Mouse (Mus musculus): ENCODE measurements around the gene Cherp. TPM values are rescaled to one million over a fixed set of nuclear protein-coding genes. Genes with fewer than 3 reads are reported as not detected.
A peak's percentile ranks its signal among the peaks of the same experiment; 100 is the strongest.

Cherp gene
- polyA plus RNA-seq, 1 experiment from 2014 or later = 56.3 TPM

DNA sequence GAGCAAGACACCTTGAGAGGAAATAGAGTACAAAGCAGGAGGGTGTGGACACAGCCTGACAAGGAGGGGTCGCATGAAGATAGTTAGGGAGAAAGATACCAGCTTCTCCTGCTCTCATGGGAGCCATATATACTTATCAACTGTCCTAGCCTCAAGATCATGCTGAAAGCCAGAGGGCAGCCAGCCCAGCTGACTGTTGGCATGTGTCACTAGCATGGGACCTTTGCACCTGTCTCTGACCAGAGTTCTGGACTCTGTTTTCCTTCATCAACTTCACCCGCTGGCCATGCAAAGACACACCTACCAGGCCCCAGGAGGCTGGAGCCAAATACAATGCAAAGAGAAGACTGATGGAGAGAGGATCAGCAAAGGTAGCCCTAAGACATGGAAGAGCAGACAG lies 5.8 kb downstream of the Cherp start:
- Histone ChIP-seq H3K9ac (replicated peaks) (no peak overlapping the region), H3K9me3 (no peaks in the 10 kb centered on the region), H3K36me3 (peaks cover 92% of the 10 kb centered on the region), H3K27ac (no peak overlapping the region), H3K4me2 (replicated peaks) (no peak overlapping the region), H3K27me3 (no peaks in the 10 kb centered on the region), H3K4me1 (replicated peaks) (peaks cover 12% of the 10 kb centered on the region), H3K4me3 (replicated peaks) (no peak overlapping the region)
- ATAC-seq = no peak
- WGBS = 94% methylated on average over 2 of the region's 2 CpGs

DNA sequence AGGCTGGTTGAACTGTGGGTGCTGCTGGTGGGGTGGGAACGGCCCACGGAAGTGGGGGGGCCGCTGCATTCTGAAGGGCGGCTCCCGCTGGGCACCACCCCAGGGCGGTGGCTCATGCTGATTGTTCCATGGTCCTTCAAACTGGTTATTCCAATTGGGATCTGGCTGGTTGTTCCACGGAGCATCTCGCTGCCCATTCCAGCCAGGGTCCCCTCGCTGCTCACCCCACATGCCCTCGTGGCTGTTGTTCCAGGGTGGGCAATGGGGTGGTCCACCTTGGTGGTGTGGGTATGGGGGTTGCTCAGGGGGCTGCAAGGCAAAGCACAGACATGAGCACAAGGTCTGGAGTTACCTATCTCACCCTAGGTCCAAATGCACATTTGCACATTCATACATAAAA lies 10.8 kb downstream of the Cherp start:
- no peaks in the 10 kb centered on the region for H3K9me3 ChIP-seq
- H3K27me3 ChIP-seq = no peaks in the 10 kb centered on the region
- peaks cover 99% of the 10 kb centered on the region for H3K36me3 ChIP-seq
- no peak overlapping the region for H3K27ac ChIP-seq
- H3K4me2 ChIP-seq (replicated peaks) = no peak overlapping the region
- H3K4me1 ChIP-seq (replicated peaks) = no peaks in the 10 kb centered on the region
- no peak for ATAC-seq
- no peak overlapping the region for H3K4me3 ChIP-seq (replicated peaks)
- 96% methylated on average over 10 of the region's 10 CpGs for WGBS
- H3K9ac ChIP-seq (replicated peaks) = no peak overlapping the region

GRCm38 (mm10) chr8:72459881-72460533 lies 15.0 kb downstream of the Cherp start:
- Histone ChIP-seq H3K4me3 (replicated peaks) (no peak overlapping the region), H3K9ac (replicated peaks) (no peak overlapping the region), H3K36me3 (peaks cover 86% of the 10 kb centered on the region), H3K27ac (no peak overlapping the region), H3K9me3 (no peaks in the 10 kb centered on the region), H3K27me3 (no peaks in the 10 kb centered on the region), H3K4me1 (replicated peaks) (no peaks in the 10 kb centered on the region), H3K4me2 (replicated peaks) (no peak overlapping the region)
- no peak for ATAC-seq
- 91% methylated on average over 4 of the region's 4 CpGs for WGBS

DNA sequence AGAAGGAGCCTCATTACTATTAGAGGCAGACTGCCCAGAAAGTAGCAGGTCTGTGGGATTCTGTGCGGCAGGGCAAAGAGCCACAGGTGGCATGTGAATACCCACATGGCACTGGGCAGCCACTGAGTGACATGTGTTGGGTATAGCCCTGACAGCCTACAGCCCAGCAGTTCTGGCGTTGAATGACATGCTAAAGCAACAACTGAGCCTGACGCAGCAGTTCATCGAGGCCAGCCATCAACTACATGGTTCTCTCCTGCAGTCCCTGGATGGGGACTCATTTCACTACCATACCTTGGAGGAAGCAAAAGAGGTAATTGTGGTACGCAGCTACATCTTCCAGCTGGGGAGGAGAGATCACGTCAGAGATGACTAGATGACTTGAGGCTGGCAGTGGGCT lies 16.6 kb downstream of the Cherp start:
- Histone ChIP-seq H3K4me3 (replicated peaks) (no peak overlapping the region), H3K4me2 (replicated peaks) (no peak overlapping the region), H3K27me3 (no peaks in the 10 kb centered on the region), H3K27ac (no peak overlapping the region), H3K9me3 (0 out of 2 replicates have a peak, but pooled peaks cover 5% of the 10 kb centered on the region), H3K4me1 (replicated peaks) (no peaks in the 10 kb centered on the region), H3K9ac (replicated peaks) (no peak overlapping the region), H3K36me3 (peaks cover 86% of the 10 kb centered on the region)
- 93% methylated on average over 6 of the region's 6 CpGs for WGBS
- ATAC-seq = no peak

DNA sequence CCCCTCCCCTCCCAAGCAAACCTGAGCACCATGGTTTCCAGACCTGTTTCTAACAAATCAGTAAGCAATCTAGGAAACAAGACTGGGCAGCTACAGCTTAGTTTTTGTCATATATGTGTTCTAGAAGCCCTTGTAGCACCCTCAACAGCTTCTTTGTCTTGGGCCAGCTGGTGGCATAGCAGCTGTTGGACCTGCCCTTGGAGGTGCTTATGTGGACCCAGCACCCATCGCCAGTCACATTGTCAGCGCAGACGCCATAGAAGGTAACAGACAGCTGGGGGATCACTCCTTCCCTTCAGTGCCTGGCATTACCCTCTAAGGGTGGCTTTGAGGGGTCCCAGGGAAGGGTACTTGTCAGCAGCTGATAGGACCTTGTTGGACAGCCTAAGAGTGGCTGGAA lies 17.2 kb downstream of the Cherp start:
- Histone ChIP-seq H3K27me3 (no peaks in the 10 kb centered on the region), H3K9me3 (0 out of 2 replicates have a peak, but pooled peaks cover 5% of the 10 kb centered on the region), H3K4me1 (replicated peaks) (no peaks in the 10 kb centered on the region), H3K4me3 (replicated peaks) (no peak overlapping the region), H3K27ac (no peak overlapping the region), H3K36me3 (peaks cover 86% of the 10 kb centered on the region), H3K9ac (replicated peaks) (no peak overlapping the region), H3K4me2 (replicated peaks) (no peak overlapping the region)
- no peak for ATAC-seq
- WGBS = 89% methylated on average over 3 of the region's 3 CpGs

- 92% methylated on average over 4 of the region's 4 CpGs for WGBS
- Histone ChIP-seq H3K27me3 (no peaks in the 10 kb centered on the region), H3K27ac (no peak overlapping the region), H3K4me1 (replicated peaks) (no peaks in the 10 kb centered on the region), H3K9ac (replicated peaks) (no peak overlapping the region), H3K4me3 (replicated peaks) (no peak overlapping the region), H3K4me2 (replicated peaks) (no peak overlapping the region), H3K9me3 (0 out of 2 replicates have a peak, but pooled peaks cover 5% of the 10 kb centered on the region), H3K36me3 (peaks cover 82% of the 10 kb centered on the region)
- no peak for ATAC-seq
Measured at GRCm38 (mm10) chr8:72455317-72455716, 19.7 kb downstream of the Cherp start.

DNA sequence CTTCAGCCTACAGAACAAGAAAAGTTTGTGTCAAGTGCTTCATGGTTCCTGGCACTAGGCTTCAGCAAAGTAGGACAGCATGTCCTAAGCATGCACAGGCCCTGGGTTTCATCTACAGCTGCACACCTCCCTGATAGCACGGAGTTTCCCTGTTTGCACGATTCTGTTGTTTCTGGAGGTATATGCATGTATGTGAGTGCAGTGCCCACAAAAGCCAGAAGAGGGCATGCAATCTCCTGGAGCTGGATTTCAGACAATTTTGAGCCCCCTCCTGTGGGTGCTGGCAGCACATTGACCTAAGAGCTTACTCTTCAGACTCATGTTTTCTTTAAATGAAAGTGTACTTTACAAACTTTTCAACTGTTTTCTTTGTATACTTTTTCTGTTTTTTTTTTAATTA lies 21.1 kb downstream of the Cherp start:
- H3K9me3 ChIP-seq = 0 out of 2 replicates have a peak, but pooled peaks cover 5% of the 10 kb centered on the region

GRCm38 (mm10) chr8:72451516-72451915 lies 23.5 kb downstream of the Cherp start:
- 90% methylated on average over 8 of the region's 8 CpGs for WGBS
- Histone ChIP-seq H3K4me1 (replicated peaks) (peaks cover 8% of the 10 kb centered on the region), H3K27ac (no peak overlapping the region), H3K4me3 (replicated peaks) (no peak overlapping the region), H3K4me2 (replicated peaks) (no peak overlapping the region), H3K36me3 (peaks cover 82% of the 10 kb centered on the region), H3K9me3 (0 out of 2 replicates have a peak, but pooled peaks cover 5% of the 10 kb centered on the region), H3K9ac (replicated peaks) (no peak overlapping the region), H3K27me3 (no peaks in the 10 kb centered on the region)
- ATAC-seq = no peak

More for the DNA sequence above, 21.1 kb downstream of the Cherp start:
- Histone ChIP-seq H3K4me2 (replicated peaks) (no peak overlapping the region), H3K9ac (replicated peaks) (no peak overlapping the region), H3K27me3 (no peaks in the 10 kb centered on the region), H3K4me3 (replicated peaks) (no peak overlapping the region), H3K36me3 (peaks cover 82% of the 10 kb centered on the region), H3K27ac (no peak overlapping the region), H3K4me1 (replicated peaks) (no peaks in the 10 kb centered on the region)
- no peak for ATAC-seq
- WGBS = 93% methylated on average over 2 of the region's 2 CpGs

DNA sequence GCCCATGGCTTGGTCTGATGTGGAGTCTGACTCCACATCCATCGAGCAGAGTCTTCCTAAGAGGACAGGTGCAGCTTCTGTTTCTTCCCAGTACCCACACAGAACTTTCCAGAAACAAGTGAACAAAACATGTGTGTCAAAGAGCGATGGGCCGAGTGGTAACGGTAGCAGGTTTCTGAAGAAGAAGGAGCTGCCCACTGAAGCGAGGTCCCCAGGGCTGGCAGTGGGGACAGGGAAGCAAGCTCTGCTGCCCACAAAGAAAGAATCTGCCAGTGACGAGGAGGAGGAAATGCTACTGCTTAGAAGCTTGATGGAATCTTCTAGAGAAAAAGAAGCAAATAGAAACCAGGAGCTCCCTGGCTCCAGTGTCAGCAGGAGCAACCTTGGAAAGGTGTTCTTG lies 30.0 kb downstream of the Cherp start:
- Histone ChIP-seq H3K27ac (no peak overlapping the region), H3K9me3 (no peaks in the 10 kb centered on the region), H3K4me2 (replicated peaks) (no peak overlapping the region), H3K27me3 (no peaks in the 10 kb centered on the region), H3K4me1 (replicated peaks) (peaks cover 28% of the 10 kb centered on the region), H3K9ac (replicated peaks) (no peak overlapping the region), H3K36me3 (peaks cover 28% of the 10 kb centered on the region), H3K4me3 (replicated peaks) (no peak overlapping the region)
- ATAC-seq = no peak
- 95% methylated on average over 6 of the region's 6 CpGs for WGBS

GRCm38 (mm10) chr8:72443994-72444350 lies 31.1 kb downstream of the Cherp start:
- Histone ChIP-seq H3K9ac (replicated peaks) (peak overlapping the region; percentile 78), H3K4me2 (replicated peaks) (peak overlapping the region; percentile 67), H3K4me3 (replicated peaks) (peak overlapping the region; percentile 48), H3K4me1 (replicated peaks) (peaks cover 28% of the 10 kb centered on the region), H3K27me3 (no peaks in the 10 kb centered on the region), H3K27ac (peak overlapping the region; percentile 39; the same call in 1 of the 2 replicates), H3K9me3 (no peaks in the 10 kb centered on the region), H3K36me3 (peaks cover 17% of the 10 kb centered on the region)
- 34% methylated on average over 6 of the region's 6 CpGs for WGBS
- ATAC-seq = 0 out of 2 replicates have a peak, but pooled peaks have one; percentile 0

DNA sequence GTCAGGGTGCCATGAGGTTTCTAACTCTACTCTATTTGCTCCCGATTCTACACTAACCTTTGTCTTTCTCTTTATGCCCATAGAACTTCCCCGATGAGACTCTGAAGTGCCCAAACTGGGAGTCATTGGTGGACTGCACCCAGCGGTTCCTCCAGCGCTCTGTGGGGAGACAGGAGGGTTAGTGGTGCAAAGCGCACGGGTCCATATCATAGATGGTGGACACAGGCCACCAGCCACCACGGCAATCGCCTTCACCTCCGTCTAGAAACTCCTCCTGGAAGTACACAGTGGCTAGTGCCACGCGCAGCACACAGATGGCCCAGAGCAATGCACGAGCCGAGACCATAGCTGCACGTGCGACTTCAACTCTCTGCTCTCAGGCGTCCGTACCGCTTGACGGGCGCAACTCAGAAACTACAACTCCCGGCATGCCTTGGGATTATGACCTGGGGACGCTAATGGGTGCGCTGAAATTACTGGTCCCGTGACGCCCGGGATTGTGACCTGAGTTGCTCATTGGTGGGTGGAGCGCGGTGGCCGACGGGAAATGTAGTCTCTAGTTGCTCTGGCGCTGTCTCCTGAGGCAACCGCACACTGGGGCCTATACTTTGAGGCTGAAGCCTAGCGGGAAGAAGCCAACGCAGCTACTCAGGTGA lies 31.6 kb downstream of the Cherp start, which contains the start of the genes Calr3 and 1700030K09Rik:
Calr3 (minus strand) TSS at position 533 of the 656 bp plus-strand sequence.
1700030K09Rik (plus strand) TSS at position 543 of the 656 bp plus-strand sequence.
- peak within 1 kb of the TSS; percentile 78 for H3K9ac ChIP-seq (replicated peaks)
- ATAC-seq = peak; percentile 99
- 7% methylated on average over 34 of the region's 34 CpGs for WGBS

DNA sequence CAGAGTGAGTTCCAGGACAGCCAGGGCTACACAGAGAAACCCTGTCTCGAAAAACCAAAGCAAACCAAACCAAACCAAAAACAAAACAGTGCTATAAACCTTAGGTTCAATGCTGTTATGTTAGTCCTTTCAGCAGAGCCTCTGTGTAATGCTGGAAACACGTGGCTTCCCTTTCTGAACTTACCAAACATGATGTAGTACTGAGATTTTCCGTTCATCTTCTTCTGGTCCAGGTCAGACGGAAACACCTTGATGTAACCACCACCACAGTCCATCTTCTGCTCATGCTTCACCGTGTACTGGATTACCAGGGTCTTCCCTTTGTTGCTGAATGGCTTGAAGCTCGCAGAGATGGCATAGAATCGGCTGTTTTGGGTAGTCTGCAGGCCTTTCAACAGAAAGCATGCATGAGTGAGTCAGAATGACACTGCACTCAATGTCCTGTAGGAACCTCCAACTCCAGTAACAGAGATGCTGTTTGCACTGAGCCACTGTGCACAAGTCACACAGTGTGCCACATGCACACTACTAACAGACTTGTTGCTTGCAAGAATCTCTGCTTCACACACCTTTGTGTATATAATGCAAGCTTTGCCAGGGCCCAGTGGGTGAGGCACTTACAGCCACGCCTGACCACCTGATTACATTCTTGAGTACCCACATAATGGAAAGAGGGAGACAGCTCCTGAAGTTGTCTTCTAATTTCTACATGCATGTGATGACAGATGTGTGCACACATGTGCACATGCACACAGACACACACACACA lies 36.6 kb downstream of the Cherp start:
- Histone ChIP-seq H3K9me3 (no peaks in the 10 kb centered on the region), H3K36me3 (no peaks in the 10 kb centered on the region), H3K4me2 (replicated peaks) (no peak overlapping the region), H3K4me3 (replicated peaks) (no peak overlapping the region), H3K9ac (replicated peaks) (no peak overlapping the region), H3K27ac (no peak overlapping the region), H3K27me3 (no peaks in the 10 kb centered on the region), H3K4me1 (replicated peaks) (peaks cover 3% of the 10 kb centered on the region)
- WGBS = 72% methylated on average over 8 of the region's 8 CpGs
- ATAC-seq = no peak

More for the DNA sequence above, 31.6 kb downstream of the Cherp start, which contains the start of the genes Calr3 and 1700030K09Rik:
- Histone ChIP-seq H3K4me1 (replicated peaks) (peaks cover 28% of the 10 kb centered on the region), H3K4me3 (replicated peaks) (peak within 1 kb of the TSS; percentile 48), H3K36me3 (peaks cover 14% of the 10 kb centered on the region; the same call in 1 of the 2 replicates), H3K27me3 (no peaks in the 10 kb centered on the region), H3K4me2 (replicated peaks) (peak within 1 kb of the TSS; percentile 67), H3K27ac (peak within 1 kb of the TSS; percentile 39; the same call in 1 of the 2 replicates), H3K9me3 (no peaks in the 10 kb centered on the region)
